Mouse (Mus musculus) cerebellum, adult 2 months (tissue): ENCODE data around the gene Myadm.

Source experiments
- CTCF ChIP-seq: fragments of 200-500 bp; IDR thresholded peaks from 2 replicates; pipeline ENCODE4 v1.5.1; 2011; ENCODE audit warnings: low read depth, mild to moderate bottlenecking, control low read depth, low read length, moderate library complexity, borderline replicate concordance; ENCODE audit not compliant: insufficient read depth
- POLR2A ChIP-seq: fragments of 200-500 bp; IDR thresholded peaks from 2 replicates; pipeline ENCODE4 v1.6.1; 2011; ENCODE audit warnings: low read length, control low read depth, borderline replicate concordance; ENCODE audit not compliant: insufficient read depth

DNA sequence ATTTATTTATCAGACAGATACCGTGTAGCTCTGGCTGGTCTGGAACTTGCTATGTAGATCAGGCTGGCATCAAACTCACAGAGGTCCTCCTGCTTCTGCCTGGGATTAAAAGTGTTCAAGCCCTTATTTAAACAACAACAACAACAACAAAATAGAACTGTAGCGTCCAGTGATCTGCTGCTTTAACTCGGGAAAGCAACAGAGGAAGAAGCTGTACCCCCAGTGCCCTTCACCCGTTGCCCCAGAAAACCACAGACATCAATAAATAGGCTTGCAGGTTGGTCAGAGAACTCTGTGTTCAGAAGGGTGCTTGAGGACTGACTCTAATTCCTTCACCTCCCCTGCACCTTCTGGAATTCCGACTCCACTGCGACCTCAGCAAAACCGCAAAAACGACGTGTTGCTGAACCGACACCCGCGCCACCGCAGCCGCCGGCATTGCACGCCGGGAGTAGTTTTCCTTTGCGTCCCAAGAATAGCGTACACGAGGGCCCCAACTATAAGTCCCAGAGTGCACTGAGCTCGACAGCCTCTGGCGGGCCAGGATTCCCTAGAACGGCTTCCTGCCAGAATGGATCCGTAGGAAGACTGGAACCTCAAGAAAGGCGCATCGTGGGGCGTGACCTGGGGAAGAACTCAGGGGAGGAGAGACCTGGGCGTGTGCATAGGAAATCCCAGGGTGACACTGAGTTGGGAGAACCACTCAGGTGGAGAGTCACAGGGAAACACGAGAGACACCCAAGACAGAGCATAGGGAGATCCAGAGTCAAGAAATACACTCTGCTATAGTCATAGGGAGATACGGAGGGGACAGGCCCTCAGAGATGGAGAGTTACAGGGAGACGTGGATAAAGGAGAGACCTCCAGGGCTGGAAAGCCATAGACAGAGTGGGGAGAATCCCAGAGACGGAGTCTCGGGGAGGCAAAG lies 13.0 kb downstream of the Myadm start:
- TF ChIP-seq CTCF (no peak), POLR2A (no peak)
